Mouse (Mus musculus) gastrocnemius, postnatal 14 days (tissue): ENCODE results near the gene Eid2. TPM values are rescaled to one million over a fixed set of nuclear protein-coding genes. Genes with fewer than 3 reads are reported as not detected.

Source experiments
- DNase-seq: peaks from one replicate; pipeline ENCODE4 v3.0.0; 2021; ENCODE audit warnings: mixed read lengths
- intact Hi-C: fragments of 180-260 bp; cut with DNase I; formaldehyde crosslinking; loops from one replicate; pipeline ENCODE4 v1.15.1; 2025; ENCODE audit warnings: low total_unique reads
- total RNA-seq, 2 experiments: library from RNA; stranded (reverse); gene quantifications; 2 replicates each; pipeline ENCODE4 v1.2.3; 2021

The Eid2 gene
- total RNA-seq, 2 experiments from 2014 or later = 6.9 to 8.9 TPM

GRCm38 (mm10) chr7:28280630-28281029 lies 12.9 kb downstream of the Eid2 start:
- intact Hi-C loops = no loop called here
- no peak for DNase-seq

GRCm38 (mm10) chr7:28290165-28290564 lies 22.5 kb downstream of the Eid2 start:
- intact Hi-C loops = no loop called here
- DNase-seq = no peak

GRCm38 (mm10) chr7:28290638-28291590 lies 23.2 kb downstream of the Eid2 start, which contains the start of gene Selenov:
Selenov (minus strand) TSS chr7:28291186.
- intact Hi-C loops = no loop called here
- no peak for DNase-seq

GRCm38 (mm10) chr7:28294481-28294880 lies 26.8 kb downstream of the Eid2 start:
- peak; percentile 66 for DNase-seq
- intact Hi-C loops = no loop called here

GRCm38 (mm10) chr7:28298837-28299625 lies 31.4 kb downstream of the Eid2 start:
- DNase-seq = peak; percentile 27
- intact Hi-C loops = no loop called here

- DNase-seq = peak; percentile 47
- intact Hi-C loops = loop anchor here (5.0 to 10.0 kb wide), 2 partner anchors 87 to 155 kb away; no protein-coding TSS in a partner anchor
Observed at GRCm38 (mm10) chr7:28301616-28302433, 34.1 kb downstream of the Eid2 start, which contains the start of gene Dll3. Dll3 (minus strand) TSS chr7:28302238.

GRCm38 (mm10) chr7:28305641-28306040 lies 38.0 kb downstream of the Eid2 start:
- DNase-seq = no peak
- intact Hi-C loops = loop anchor here (10.0 kb wide), 1 partner anchor 91 kb away; no protein-coding TSS in a partner anchor

- no peak for DNase-seq
- intact Hi-C loops = loop anchor here (10.0 kb wide), 1 partner anchor 91 kb away; no protein-coding TSS in a partner anchor
Observed at GRCm38 (mm10) chr7:28306216-28306615, 38.5 kb downstream of the Eid2 start.

GRCm38 (mm10) chr7:28309737-28310136 lies 42.1 kb downstream of the Eid2 start:
- intact Hi-C loops = loop anchor here (10.0 kb wide), 1 partner anchor 95 kb away; no protein-coding TSS in a partner anchor
- DNase-seq = no peak

GRCm38 (mm10) chr7:28311151-28311925 lies 43.7 kb downstream of the Eid2 start:
- intact Hi-C loops = no loop called here
- no peak for DNase-seq

GRCm38 (mm10) chr7:28311926-28312543 lies 44.4 kb downstream of the Eid2 start, which contains the start of gene Timm50:
Timm50 (minus strand) TSS chr7:28312072.
- peak; percentile 98 for DNase-seq
- intact Hi-C loops = no loop called here

- no peak for DNase-seq
- intact Hi-C loops = no loop called here
Observed at GRCm38 (mm10) chr7:28318036-28318435, 50.4 kb downstream of the Eid2 start.

- intact Hi-C loops = no loop called here
- no peak for DNase-seq
Observed at GRCm38 (mm10) chr7:28318714-28319113, 51.0 kb downstream of the Eid2 start.

Other genes with a start within 250 kb of the Eid2 start
- 100 to 1,000 TPM; 104 to 107 TPM for gene Psmc4, start 217.8 kb upstream of the Eid2 start, total RNA-seq
- under 1 TPM in 1 of 2 experiments, not detected in 1; 0.12 TPM for gene Fcgbp, start 196.6 kb upstream of the Eid2 start, total RNA-seq
- gene 9530053A07Rik, start 138.4 kb upstream of the Eid2 start, total RNA-seq = not detected
- 10 to 100 TPM; 23.7 to 31.0 TPM for gene Fbl, start 98.2 kb upstream of the Eid2 start, total RNA-seq
- gene Dyrk1b, start 88.4 kb upstream of the Eid2 start, total RNA-seq = 100 to 1,000 TPM; 129 to 156 TPM
- gene Eid2b, start 9.9 kb downstream of the Eid2 start, total RNA-seq = 1 to 10 TPM; 5.6 to 5.9 TPM
- not detected for gene Selenov, start 23.3 kb downstream of the Eid2 start, total RNA-seq
- not detected for gene Dll3, start 34.4 kb downstream of the Eid2 start, total RNA-seq
- 10 to 100 TPM; 38.2 to 39.4 TPM for gene Timm50, start 44.2 kb downstream of the Eid2 start, total RNA-seq
- 10 to 100 TPM; 60.0 to 60.1 TPM for gene Supt5, start 70.9 kb downstream of the Eid2 start, total RNA-seq
- gene Rps16, start 82.8 kb downstream of the Eid2 start, total RNA-seq = 100 to 1,000 TPM; 522 to 620 TPM
- 10 to 100 TPM; 15.0 to 15.7 TPM for gene Plekhg2, start 104.7 kb downstream of the Eid2 start, total RNA-seq
- gene Zfp36, start 112.4 kb downstream of the Eid2 start, total RNA-seq = 10 to 100 TPM in 1 of 2 experiments, 1 to 10 TPM in 1; 5.9 to 11.6 TPM
- 10 to 100 TPM; 20.7 to 20.9 TPM for gene Med29, start 124.8 kb downstream of the Eid2 start, total RNA-seq
- 10 to 100 TPM; 32.9 to 34.8 TPM for gene Paf1, start 125.1 kb downstream of the Eid2 start, total RNA-seq
- gene Gmfg, start 169.6 kb downstream of the Eid2 start, total RNA-seq = 1 to 10 TPM; 5.3 to 5.9 TPM
- 1 to 10 TPM; 1.2 to 1.4 TPM for gene Lrfn1, start 184.1 kb downstream of the Eid2 start, total RNA-seq
- not detected for gene Ifnl2, start 242.6 kb downstream of the Eid2 start, total RNA-seq